ENCODE assay signal across 9 mouse cellular contexts in the genomic region with DNA sequence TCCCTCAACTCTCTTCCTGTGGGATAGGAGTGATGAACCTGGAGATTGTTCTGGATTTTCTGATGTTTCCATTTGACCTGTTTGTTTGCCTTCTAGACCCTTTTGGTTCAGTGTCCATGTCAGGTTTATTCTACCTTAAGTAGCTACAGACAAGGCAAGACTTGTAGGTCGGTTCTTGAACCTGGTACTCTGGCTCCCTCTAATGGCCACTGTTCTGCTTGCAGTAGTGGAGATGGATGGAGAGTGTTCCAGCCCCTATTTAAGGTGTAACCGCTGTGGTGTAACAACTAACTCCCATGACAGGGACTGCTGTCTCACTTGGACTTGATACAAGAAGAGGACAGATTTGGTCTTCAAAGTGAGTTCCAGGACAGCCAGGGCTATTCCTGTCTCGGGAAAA. TPM values are rescaled to one million over a fixed set of nuclear protein-coding genes. Genes with fewer than 3 reads are reported as not detected.
A peak's percentile ranks its signal among the peaks of the same experiment; 100 is the strongest.
DNase-seq lines count a peak whose midpoint lies in the region; ATAC-seq and TF ChIP-seq lines count a peak whose summit lies in the region.
"Had no signal": no experiment of that assay in that cellular context is flagged by ENCODE, and none has a peak within 500 bp of the region (broad histone marks: within the 10 kb centered on the region; RNA-seq: fewer than 3 reads in every experiment).

No protein-coding gene starts in this region.

- H3K4me1 ChIP-seq in forebrain, embryonic 14.5 days (ENCODE audit: control insufficient read depth, insufficient read depth, low read length), result no peaks in the 10 kb centered on the region
- H3K4me1 ChIP-seq in forebrain, embryonic 15.5 days, result no peaks in the 10 kb centered on the region
- no peaks in the 10 kb centered on the region for H3K4me1 ChIP-seq in lung, postnatal 0 days (ENCODE audit: insufficient read depth, low read depth, low read length)
- H3K4me1 ChIP-seq: midbrain, embryonic 12.5 days had no signal

- TF ChIP-seq EP300 in lung, postnatal 0 days (IDR thresholded peaks at IDR 0.05), result no peak

- no peak overlapping the region for H3K27ac ChIP-seq in forebrain, embryonic 14.5 days (ENCODE audit: low read depth, low read length)
- H3K27ac ChIP-seq in forebrain, embryonic 15.5 days (replicated peaks), result no peak overlapping the region
- no peak overlapping the region for H3K27ac ChIP-seq in lung, postnatal 0 days (ENCODE audit: low read length)
- H3K27ac ChIP-seq: midbrain, embryonic 12.5 days had no signal

- intact Hi-C loops in gastrocnemius, postnatal 36 days (cut with DNase I), result loop anchor here (5.0 kb wide), 1 partner anchor 81 kb away; no protein-coding TSS in a partner anchor

- 24% methylated on average over 3 of the region's 3 CpGs for WGBS in forebrain, embryonic 14.5 days
- 18% methylated on average over 3 of the region's 3 CpGs for WGBS in forebrain, embryonic 15.5 days
- WGBS in lung, postnatal 0 days, result 10% methylated on average over 3 of the region's 3 CpGs

- no peak overlapping the region for H3K4me2 ChIP-seq in forebrain, embryonic 14.5 days (ENCODE audit: low read length)
- H3K4me2 ChIP-seq in forebrain, embryonic 15.5 days (replicated peaks), result no peak overlapping the region
- H3K4me2 ChIP-seq in lung, postnatal 0 days (replicated peaks; ENCODE audit: low read depth, low read length), result no peak overlapping the region
- H3K4me2 ChIP-seq: midbrain, embryonic 12.5 days had no signal

- H3K27me3 ChIP-seq in forebrain, embryonic 14.5 days (replicated peaks; ENCODE audit: control insufficient read depth, insufficient read depth, low read length), result no peaks in the 10 kb centered on the region
- H3K27me3 ChIP-seq in forebrain, embryonic 15.5 days, result no peaks in the 10 kb centered on the region
- H3K27me3 ChIP-seq in lung, postnatal 0 days (replicated peaks; ENCODE audit: insufficient read depth, low read length), result no peaks in the 10 kb centered on the region
- H3K27me3 ChIP-seq: midbrain, embryonic 12.5 days had no signal

- peak; percentile 87 for TF ChIP-seq CTCF in lung, postnatal 0 days (IDR thresholded peaks at IDR 0.05)

- no peak overlapping the region for H3K4me3 ChIP-seq in forebrain, embryonic 14.5 days (ENCODE audit: low read depth, low read length)
- H3K4me3 ChIP-seq in forebrain, embryonic 15.5 days, result no peak overlapping the region
- H3K4me3 ChIP-seq in lung, postnatal 0 days (ENCODE audit: low read depth, low read length), result no peak overlapping the region
- H3K4me3 ChIP-seq: midbrain, embryonic 12.5 days had no signal

- peak; percentile 74 for DNase-seq in forebrain, embryonic 14.5 days (ENCODE audit: low spot score)
- peak; percentile 94 for DNase-seq in R1 (ENCODE audit: low read depth, low spot score)
- peak; percentile 86 to 90 for DNase-seq in cerebellum, postnatal 14 days
- DNase-seq in gastrocnemius, postnatal 36 days, result peak; percentile 42 to 64
- DNase-seq in layer of hippocampus, adult 9-10 months (ENCODE audit: low spot score), result peak; percentile 70
- DNase-seq in lung, postnatal 0 days (ENCODE audit: low spot score), result peak; percentile 83
- DNase-seq in right cerebral cortex, postnatal 36 days (ENCODE audit: low spot score in 2 of 2), result peak; percentile 39 to 49

- no peak overlapping the region for H3K9ac ChIP-seq in forebrain, embryonic 14.5 days (ENCODE audit: low read length)
- no peak overlapping the region for H3K9ac ChIP-seq in forebrain, embryonic 15.5 days (replicated peaks)
- no peak overlapping the region for H3K9ac ChIP-seq in lung, postnatal 0 days (replicated peaks; ENCODE audit: low read depth)
- H3K9ac ChIP-seq: midbrain, embryonic 12.5 days had no signal

- ATAC-seq in forebrain, embryonic 14.5 days, result no peak
- no peak for ATAC-seq in forebrain, embryonic 15.5 days (replicated peaks)
- ATAC-seq in lung, postnatal 0 days, result peak; percentile 52; the same call in 1 of the 2 replicates

- H3K9me3 ChIP-seq in forebrain, embryonic 14.5 days (replicated peaks; ENCODE audit: control insufficient read depth, low read length), result no peaks in the 10 kb centered on the region
- no peaks in the 10 kb centered on the region for H3K9me3 ChIP-seq in forebrain, embryonic 15.5 days
- H3K9me3 ChIP-seq in lung, postnatal 0 days (ENCODE audit: low read length), result no peaks in the 10 kb centered on the region
- H3K9me3 ChIP-seq: midbrain, embryonic 12.5 days had no signal

- H3K36me3 ChIP-seq in forebrain, embryonic 14.5 days (ENCODE audit: control insufficient read depth, insufficient read depth, low read length), result no peaks in the 10 kb centered on the region
- H3K36me3 ChIP-seq in forebrain, embryonic 15.5 days, result no peaks in the 10 kb centered on the region
- H3K36me3 ChIP-seq in lung, postnatal 0 days (ENCODE audit: insufficient read depth, low read length), result no peaks in the 10 kb centered on the region
- H3K36me3 ChIP-seq: midbrain, embryonic 12.5 days had no signal

RNA-seq across cellular contexts. Expression of a gene that starts 3.8 kb away (rescaled TPM):
- 57.8 and 62.1 TPM in 2 replicates for polyA plus RNA-seq in forebrain, embryonic 14.5 days (2014; fragmentation: Nextera tagmentation; extraction: Ambion mirVana)
- 47.0 and 47.2 TPM in 2 replicates for polyA plus RNA-seq in forebrain, embryonic 15.5 days (2015; fragmentation: Nextera tagmentation; extraction: Ambion mirVana)
- total RNA-seq in gastrocnemius, postnatal 36 days (2021), result 10 to 100 TPM; 61.5 to 71.1 TPM
- polyA plus RNA-seq in lung, postnatal 0 days (2015; fragmentation: Nextera tagmentation; extraction: Ambion mirVana), result 24.2 and 25.2 TPM in 2 replicates

RNA-seq across cellular contexts. Expression of a gene that starts 32.5 kb away (rescaled TPM):
- polyA plus RNA-seq in forebrain, embryonic 14.5 days (2014; fragmentation: Nextera tagmentation; extraction: Ambion mirVana), result 3.7 and 3.8 TPM in 2 replicates
- 3.7 and 4.2 TPM in 2 replicates for polyA plus RNA-seq in forebrain, embryonic 15.5 days (2015; fragmentation: Nextera tagmentation; extraction: Ambion mirVana)
- not detected for total RNA-seq in gastrocnemius, postnatal 36 days (2021)
- 0.29 and 0.33 TPM in 2 replicates for polyA plus RNA-seq in lung, postnatal 0 days (2015; fragmentation: Nextera tagmentation; extraction: Ambion mirVana)

Comparison
In these comparisons a context has a peak if more than half of its experiments do, and no peak if none do; other contexts are left out.
1. DNase-seq: peak in every context shown above with its lines; median percentile 94 in R1; 88 in cerebellum, postnatal 14 days; 83 in lung, postnatal 0 days; 74 in forebrain, embryonic 14.5 days; 70 in layer of hippocampus, adult 9-10 months; 53 in gastrocnemius, postnatal 36 days; 44 in right cerebral cortex, postnatal 36 days.